Mouse (Mus musculus) cerebellum, postnatal 14 days (tissue): ENCODE measurements around the gene Hsd11b2.

ENCODE experiments used
- DNase-seq, 2 experiments: peaks; one replicate each; pipeline ENCODE4 v3.0.0; 2021; ENCODE audit warnings: mixed read lengths in 2 of 2

Gene Hsd11b2

DNA sequence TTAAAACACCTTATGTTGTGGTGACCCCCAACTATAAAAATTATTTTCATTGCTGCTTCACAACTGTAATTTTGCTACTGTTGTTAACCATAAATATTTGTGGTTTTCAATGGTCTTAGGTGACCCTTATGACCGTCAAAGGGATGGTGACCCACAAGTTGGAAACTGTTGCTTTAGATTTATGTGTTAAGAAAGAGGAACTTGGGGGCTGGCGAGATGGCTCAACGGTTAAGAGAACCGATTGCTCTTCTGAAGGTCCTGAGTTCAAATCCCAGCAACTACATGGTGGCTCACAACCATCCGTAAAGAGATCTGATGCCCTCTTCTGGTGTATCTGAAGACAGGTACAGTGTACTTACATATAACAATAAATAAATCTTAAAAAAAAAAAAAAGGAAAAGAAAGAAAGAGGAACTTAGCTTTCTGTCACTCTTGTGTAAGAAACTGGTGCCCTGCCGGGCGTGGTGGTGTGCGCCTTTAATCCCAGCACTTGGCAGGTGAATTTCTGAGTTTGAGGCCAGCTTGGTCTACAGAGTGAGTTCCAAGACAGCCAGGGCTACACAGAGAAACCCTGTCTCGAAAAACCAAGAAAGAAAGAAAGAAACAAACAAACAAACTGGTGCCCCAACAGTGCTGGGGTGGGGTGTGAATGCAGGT, 46.1 kb downstream of the Hsd11b2 start:
- DNase-seq: peak in 1 of 2 experiments; percentile 33

DNA sequence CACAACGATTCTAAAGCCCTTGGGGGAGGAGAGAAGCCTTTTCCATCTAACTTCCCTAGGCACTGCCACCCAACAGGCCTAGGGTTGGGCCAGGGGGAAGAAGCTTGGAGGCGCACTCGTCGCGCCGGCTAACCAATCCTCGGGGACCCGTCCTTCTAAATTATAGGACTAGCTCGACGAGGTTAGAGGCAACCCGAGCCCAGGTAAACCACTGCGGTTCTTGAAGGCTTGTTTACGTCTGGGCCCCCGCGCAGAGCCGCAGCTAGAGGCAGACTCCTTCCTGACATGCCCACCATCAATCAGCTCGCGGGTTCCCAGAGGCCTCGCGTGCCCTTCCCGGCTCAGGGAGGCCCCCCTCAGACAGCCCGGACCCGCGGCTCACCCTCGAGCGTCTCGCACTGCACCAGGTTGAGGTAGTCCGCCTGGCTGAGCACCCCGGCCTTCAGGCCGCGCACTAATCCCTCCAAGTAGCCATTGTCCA, 46.9 kb downstream of the Hsd11b2 start:
- DNase-seq: no peak

DNA sequence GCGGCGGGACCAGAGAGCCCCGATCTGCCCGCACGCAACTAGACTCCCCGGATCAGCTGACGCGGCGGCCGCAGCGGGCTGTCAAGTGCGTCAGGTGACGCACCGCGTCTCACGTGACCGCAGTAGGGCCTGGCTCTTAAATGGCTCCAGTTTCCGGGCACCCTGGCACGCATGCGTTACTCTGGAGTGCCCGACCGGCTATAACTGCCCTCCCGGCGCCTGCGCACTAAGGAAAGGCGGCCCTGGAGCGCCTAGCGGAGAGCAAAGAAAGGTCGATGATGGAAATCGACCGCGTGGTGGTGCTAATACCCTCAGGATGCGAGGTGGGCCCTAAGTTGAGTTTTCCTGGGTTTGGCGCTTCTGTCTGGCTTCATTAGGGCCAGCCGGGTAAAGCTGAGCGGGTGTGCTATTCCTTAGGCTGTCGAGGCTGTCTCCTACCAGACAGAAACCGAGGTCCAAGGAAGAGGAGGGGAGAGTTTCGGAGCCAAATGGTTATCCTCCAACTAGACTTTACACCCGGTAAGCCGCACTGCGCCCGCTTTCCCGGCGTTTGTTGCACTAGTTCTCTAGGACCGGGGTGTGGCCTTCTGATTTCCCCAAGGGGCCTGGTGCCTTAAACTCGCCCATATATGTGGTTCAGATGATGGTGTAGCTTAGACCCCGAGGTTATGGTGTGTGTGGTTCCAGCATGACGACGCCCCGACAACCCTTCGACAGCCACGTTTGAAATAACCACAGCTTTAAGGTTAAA, 47.6 kb downstream of the Hsd11b2 start, which contains the start of gene Atp6v0d1:
Gene Atp6v0d1, minus strand, starts transcription at position 96 of the 751 bp plus-strand sequence.
- DNase-seq: peak; percentile 99

DNA sequence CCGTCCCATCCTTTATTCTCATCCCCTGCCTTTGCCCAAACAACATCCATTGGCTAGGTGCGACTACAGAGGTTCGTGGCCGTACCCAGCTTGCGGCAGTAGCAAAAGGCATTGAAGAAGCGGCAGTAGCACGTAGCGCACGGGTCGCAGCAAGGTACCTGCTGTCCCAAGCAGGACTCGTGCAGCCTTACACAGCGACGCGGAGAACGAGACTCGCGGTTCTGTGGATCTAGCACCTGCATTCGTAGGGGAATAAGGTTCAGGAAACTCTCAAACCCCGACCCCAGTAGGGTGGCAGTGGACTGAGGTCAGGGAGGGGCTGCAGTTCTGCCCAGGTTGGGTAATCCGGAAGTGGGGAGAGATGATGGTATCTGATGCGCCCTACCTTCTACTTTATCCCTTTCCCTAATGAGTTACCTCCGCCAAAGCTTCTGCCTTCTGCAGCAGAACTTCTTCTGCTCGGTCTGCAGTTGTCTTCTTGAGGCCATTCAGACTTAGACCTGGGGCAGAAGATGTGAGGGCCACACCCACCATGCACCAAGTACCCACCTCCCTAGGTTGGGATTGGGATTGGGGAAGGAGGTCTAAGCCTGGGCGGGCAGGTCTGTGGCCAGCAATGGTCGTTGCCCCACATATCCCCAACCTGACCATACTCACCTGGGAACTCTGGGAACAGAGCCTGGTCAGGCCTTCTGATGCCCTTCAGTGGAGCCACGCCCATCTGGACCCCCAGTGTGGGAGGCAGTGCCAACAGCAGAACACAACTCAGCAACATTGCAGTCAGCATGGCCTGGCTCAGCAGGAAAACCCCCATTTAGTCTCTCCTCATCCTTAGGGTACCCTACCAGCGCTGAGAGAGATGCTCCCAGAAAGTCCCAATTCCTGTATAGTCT, 48.4 kb downstream of the Hsd11b2 start:
- DNase-seq: peak in 1 of 2 experiments; percentile 44

DNA sequence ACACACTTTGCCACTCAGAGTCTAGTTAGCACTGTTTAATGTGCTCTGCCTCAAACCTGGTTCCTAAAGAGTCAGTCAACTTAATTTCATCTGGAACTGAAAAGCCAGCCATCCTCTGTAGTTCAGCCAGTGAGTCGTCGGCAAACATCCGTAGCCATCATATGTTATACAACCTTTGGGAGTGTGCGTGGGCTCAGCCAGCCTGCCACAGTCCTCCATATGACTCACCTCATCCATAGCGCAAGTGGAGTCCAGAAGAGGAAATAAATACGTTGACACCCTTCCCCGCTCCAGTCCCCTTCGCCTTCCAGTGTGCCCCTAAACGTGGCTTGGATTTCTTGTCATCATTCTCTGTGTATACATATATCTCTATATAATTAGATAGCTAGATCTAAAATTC, 53.3 kb downstream of the Hsd11b2 start:
- no peak for DNase-seq

DNA sequence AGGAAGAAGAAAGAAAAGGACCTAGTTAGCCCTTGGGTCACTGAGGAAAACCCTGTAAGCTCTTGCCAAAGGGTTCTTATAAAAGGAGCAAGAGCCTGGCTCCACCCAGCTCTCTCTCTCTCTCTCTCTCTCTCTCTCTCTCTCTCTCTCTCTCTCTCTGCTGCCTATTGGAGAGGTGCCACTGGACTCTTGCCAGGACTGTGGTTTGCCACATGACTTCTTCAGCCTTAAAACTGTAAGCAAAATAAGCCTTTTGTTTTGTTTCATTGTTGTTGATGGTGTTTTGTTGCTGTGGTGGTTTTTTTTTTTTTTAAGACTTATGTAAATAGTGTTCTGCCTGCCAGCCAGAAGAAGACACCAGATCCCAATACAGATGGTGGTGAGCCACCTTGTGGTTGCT, 54.9 kb downstream of the Hsd11b2 start:
- DNase-seq: peak; percentile 33 to 72
